Mouse (Mus musculus): Measurements from ENCODE around the gene Fuca1. TPM values are rescaled to one million over a fixed set of nuclear protein-coding genes. Genes with fewer than 3 reads are reported as not detected.
A peak's percentile ranks its signal among the peaks of the same experiment; 100 is the strongest.

The Fuca1 gene
- total RNA-seq, 2 experiments from 2014 or later = 50.9 to 56.1 TPM

- no peak for DNase-seq (ENCODE audit: low spot score in 2 of 2)
These were observed 31.2 kb upstream of the Fuca1 start for GRCm38 (mm10) chr4:135889146-135889883.

- peak; percentile 74 to 78 for DNase-seq (ENCODE audit: low spot score in 2 of 2)
These were observed 30.7 kb upstream of the Fuca1 start for GRCm38 (mm10) chr4:135889884-135890283.

- DNase-seq (ENCODE audit: low spot score in 2 of 2) = no peak
These were observed 29.0 kb upstream of the Fuca1 start for GRCm38 (mm10) chr4:135891539-135891938.

GRCm38 (mm10) chr4:135892884-135893283 lies 27.7 kb upstream of the Fuca1 start:
- no peak for DNase-seq (ENCODE audit: low spot score in 2 of 2)

- DNase-seq (ENCODE audit: low spot score in 2 of 2) = no peak
These were observed 25.4 kb upstream of the Fuca1 start, which contains the start of gene Cnr2 for GRCm38 (mm10) chr4:135895071-135895571. TSS of gene Cnr2 (plus strand) at chr4:135895394.

GRCm38 (mm10) chr4:135896157-135896556 lies 24.4 kb upstream of the Fuca1 start:
- no peak for DNase-seq (ENCODE audit: low spot score in 2 of 2)

- DNase-seq (ENCODE audit: low spot score in 2 of 2) = no peak
These were observed 22.0 kb upstream of the Fuca1 start for GRCm38 (mm10) chr4:135898380-135899049.

GRCm38 (mm10) chr4:135899050-135899448 lies 21.5 kb upstream of the Fuca1 start:
- no peak for DNase-seq (ENCODE audit: low spot score in 2 of 2)

- no peak for DNase-seq (ENCODE audit: low spot score in 2 of 2)
These were observed 20.5 kb upstream of the Fuca1 start for GRCm38 (mm10) chr4:135900008-135900407.

GRCm38 (mm10) chr4:135902606-135903242 lies 17.8 kb upstream of the Fuca1 start:
- no peak for DNase-seq (ENCODE audit: low spot score in 2 of 2)

- DNase-seq (ENCODE audit: low spot score in 2 of 2) = no peak
These were observed 15.7 kb upstream of the Fuca1 start for GRCm38 (mm10) chr4:135904810-135905209.

- no peak for DNase-seq (ENCODE audit: low spot score in 2 of 2)
These were observed 13.9 kb upstream of the Fuca1 start for GRCm38 (mm10) chr4:135906633-135907032.

- DNase-seq (ENCODE audit: low spot score in 2 of 2) = no peak
These were observed 11.0 kb upstream of the Fuca1 start for GRCm38 (mm10) chr4:135909326-135910066.

- no peak for DNase-seq (ENCODE audit: low spot score in 2 of 2)
These were observed 9.0 kb upstream of the Fuca1 start for GRCm38 (mm10) chr4:135911531-135911930.

- no peak for DNase-seq (ENCODE audit: low spot score in 2 of 2)
These were observed 8.4 kb upstream of the Fuca1 start for GRCm38 (mm10) chr4:135912164-135912563.

GRCm38 (mm10) chr4:135912835-135913234 lies 7.7 kb upstream of the Fuca1 start:
- DNase-seq (ENCODE audit: low spot score in 2 of 2) = no peak

GRCm38 (mm10) chr4:135913433-135913832 lies 7.1 kb upstream of the Fuca1 start:
- DNase-seq (ENCODE audit: low spot score in 2 of 2) = no peak

- no peak for DNase-seq (ENCODE audit: low spot score in 2 of 2)
These were observed 1.8 kb upstream of the Fuca1 start for GRCm38 (mm10) chr4:135918635-135919279.

- DNase-seq (ENCODE audit: low spot score in 2 of 2) = no peak
These were observed 1.3 kb upstream of the Fuca1 start for GRCm38 (mm10) chr4:135919280-135919639.

- DNase-seq (ENCODE audit: low spot score in 2 of 2) = peak in 1 of 2 experiments; percentile 10
These were observed 954 bp downstream of the Fuca1 start for GRCm38 (mm10) chr4:135921257-135922120.
